Mouse (Mus musculus): ENCODE measurements around the gene Gm7954.
"Not testable (repeated sequence)": the region's sequence is repeated elsewhere in the genome, so short reads cannot be mapped to it uniquely, and the experiment has no call there.

The Gm7954 gene

GRCm38 (mm10) chr14:41453418-41453817 is at the start of gene Gm7954:
Gene Gm7954, minus strand, starts transcription at chr14:41453518.
- not testable (repeated sequence) for H3K9me3 ChIP-seq (ENCODE audit: low read length); H3K27me3 ChIP-seq (ENCODE audit: insufficient read depth, low read length); H3K4me1 ChIP-seq (replicated peaks; ENCODE audit: low read depth, low read length); H3K4me3 ChIP-seq (replicated peaks; ENCODE audit: low read length); H3K36me3 ChIP-seq (ENCODE audit: insufficient read depth, low read length)

GRCm38 (mm10) chr14:41489385-41489784 is 36.1 kb upstream of the Gm7954 start, which contains the start of gene Gm3486:
Gene Gm3486, minus strand, starts transcription at chr14:41489485.
- not testable (repeated sequence) for H3K4me3 ChIP-seq (replicated peaks; ENCODE audit: low read length); H3K27me3 ChIP-seq (ENCODE audit: insufficient read depth, low read length); H3K9me3 ChIP-seq (ENCODE audit: low read length); H3K36me3 ChIP-seq (ENCODE audit: insufficient read depth, low read length); H3K4me1 ChIP-seq (replicated peaks; ENCODE audit: low read depth, low read length)

- H3K4me1 ChIP-seq (replicated peaks; ENCODE audit: low read depth, low read length); H3K36me3 ChIP-seq (ENCODE audit: insufficient read depth, low read length); H3K27me3 ChIP-seq (ENCODE audit: insufficient read depth, low read length); H3K9me3 ChIP-seq (ENCODE audit: low read length): not testable (repeated sequence)
- TF ChIP-seq CTCF (conservative IDR thresholded peaks at IDR 0.05; ENCODE audit: low read length) = peak; percentile 21; the same call in 1 of the 2 replicates
- H3K4me3 ChIP-seq (replicated peaks; ENCODE audit: low read length) = 0 out of 2 replicates have a peak overlapping the region, but pooled peaks have one; percentile 39
These were observed 27.8 kb downstream of the Gm7954 start for GRCm38 (mm10) chr14:41425393-41426075.

- not testable (repeated sequence) for H3K27me3 ChIP-seq (ENCODE audit: insufficient read depth, low read length); H3K4me3 ChIP-seq (replicated peaks; ENCODE audit: low read length); H3K36me3 ChIP-seq (ENCODE audit: insufficient read depth, low read length); H3K4me1 ChIP-seq (replicated peaks; ENCODE audit: low read depth, low read length); H3K9me3 ChIP-seq (ENCODE audit: low read length)
These were observed 28.6 kb downstream of the Gm7954 start for GRCm38 (mm10) chr14:41424694-41425093.

- H3K4me3 ChIP-seq (replicated peaks; ENCODE audit: low read length); H3K9me3 ChIP-seq (ENCODE audit: low read length); H3K36me3 ChIP-seq (ENCODE audit: insufficient read depth, low read length); H3K27me3 ChIP-seq (ENCODE audit: insufficient read depth, low read length); H3K4me1 ChIP-seq (replicated peaks; ENCODE audit: low read depth, low read length): not testable (repeated sequence)
These were observed 45.1 kb downstream of the Gm7954 start, which contains the start of gene Gm6482 for GRCm38 (mm10) chr14:41408181-41408580. Gene Gm6482, minus strand, starts transcription at chr14:41408281.

All from E14TG2a.4 (cell line).